Mouse (Mus musculus) heart, adult 11 months (tissue): ENCODE results near the gene Slfn1.
A peak's percentile ranks its signal among the peaks of the same experiment; 100 is the strongest.
"Not testable (repeated sequence)": the region's sequence is repeated elsewhere in the genome, so short reads cannot be mapped to it uniquely, and the experiment has no call there.

Source experiments
- DNase-seq: peaks from one replicate; pipeline ENCODE4 v3.0.0; 2022

Gene Slfn1

GRCm38 (mm10) chr11:83116597-83117227, at the start of gene Slfn1:
Gene Slfn1 (plus strand): TSS chr11:83116849.
- peak; percentile 87 for DNase-seq

DNA sequence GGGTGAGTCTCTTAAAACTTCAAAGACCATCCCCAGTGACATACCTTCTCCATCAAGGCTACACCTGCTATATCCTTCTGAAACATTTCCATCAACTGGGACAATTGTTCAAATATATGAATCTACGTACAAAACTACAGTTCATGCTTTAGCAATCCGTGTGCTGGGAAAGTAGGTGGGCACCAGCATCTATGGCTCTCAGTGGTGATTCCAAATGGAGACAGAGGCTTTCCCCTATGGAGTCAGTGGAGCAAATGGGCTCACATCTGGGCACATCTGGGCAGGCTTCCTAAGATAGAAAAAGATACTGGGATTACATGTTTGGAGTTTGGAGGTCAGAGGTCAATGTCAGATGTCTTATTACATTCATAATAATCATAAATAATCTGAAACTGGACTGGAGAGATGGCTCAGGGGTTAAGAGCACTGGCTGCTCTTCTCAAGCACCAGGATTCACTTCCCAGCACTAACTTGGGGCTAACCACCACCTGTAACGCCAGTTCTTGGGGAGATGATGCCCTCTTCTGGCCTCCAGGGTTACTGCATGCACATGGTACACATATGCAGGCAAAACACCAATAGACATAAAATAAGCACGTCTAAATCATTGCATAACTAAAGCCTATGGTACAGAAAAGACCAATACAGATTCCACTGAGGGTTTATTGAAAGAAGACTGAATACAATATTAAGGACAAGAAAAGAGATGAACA, 48.5 kb upstream of the Slfn1 start:
- peak; percentile 68 for DNase-seq

DNA sequence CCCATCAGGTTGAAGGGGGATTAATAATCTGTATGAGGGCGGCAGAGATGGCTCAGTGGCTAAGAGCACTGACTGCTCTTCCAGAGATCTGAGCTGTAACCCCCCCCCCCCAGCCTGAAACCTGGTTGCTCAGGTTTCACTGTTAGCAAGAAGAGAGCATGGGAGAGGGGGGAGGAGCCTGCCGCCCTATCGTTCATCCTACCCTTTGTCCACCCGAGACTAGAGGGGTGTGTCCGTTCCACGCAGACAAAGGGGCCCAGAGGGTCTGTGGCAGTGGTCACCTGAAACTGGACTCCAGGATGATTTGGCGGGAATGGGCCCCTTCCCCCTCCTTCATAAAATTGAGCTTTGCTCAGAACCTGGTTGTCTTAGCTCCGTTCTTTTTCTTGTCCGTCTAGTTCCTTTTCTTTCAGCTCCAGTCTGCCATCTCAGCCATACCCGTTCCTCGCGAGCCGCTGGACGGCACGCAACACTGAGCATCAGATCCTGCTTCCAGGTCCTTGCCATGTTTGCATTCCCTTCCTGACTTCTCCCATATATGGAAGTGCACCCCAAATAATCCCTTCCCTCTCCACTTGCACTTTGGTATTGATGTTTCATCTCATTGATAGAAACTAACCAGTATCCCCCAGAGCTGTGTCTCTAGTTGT, 46.2 kb upstream of the Slfn1 start:
- peak; percentile 82 for DNase-seq

GRCm38 (mm10) chr11:83077714-83078422, 38.8 kb upstream of the Slfn1 start:
- peak; percentile 99 for DNase-seq

- no peak for DNase-seq
Observed at GRCm38 (mm10) chr11:83078423-83079140, 38.1 kb upstream of the Slfn1 start.

- peak; percentile 85 for DNase-seq
Observed at GRCm38 (mm10) chr11:83079487-83080199, 37.0 kb upstream of the Slfn1 start.

DNA sequence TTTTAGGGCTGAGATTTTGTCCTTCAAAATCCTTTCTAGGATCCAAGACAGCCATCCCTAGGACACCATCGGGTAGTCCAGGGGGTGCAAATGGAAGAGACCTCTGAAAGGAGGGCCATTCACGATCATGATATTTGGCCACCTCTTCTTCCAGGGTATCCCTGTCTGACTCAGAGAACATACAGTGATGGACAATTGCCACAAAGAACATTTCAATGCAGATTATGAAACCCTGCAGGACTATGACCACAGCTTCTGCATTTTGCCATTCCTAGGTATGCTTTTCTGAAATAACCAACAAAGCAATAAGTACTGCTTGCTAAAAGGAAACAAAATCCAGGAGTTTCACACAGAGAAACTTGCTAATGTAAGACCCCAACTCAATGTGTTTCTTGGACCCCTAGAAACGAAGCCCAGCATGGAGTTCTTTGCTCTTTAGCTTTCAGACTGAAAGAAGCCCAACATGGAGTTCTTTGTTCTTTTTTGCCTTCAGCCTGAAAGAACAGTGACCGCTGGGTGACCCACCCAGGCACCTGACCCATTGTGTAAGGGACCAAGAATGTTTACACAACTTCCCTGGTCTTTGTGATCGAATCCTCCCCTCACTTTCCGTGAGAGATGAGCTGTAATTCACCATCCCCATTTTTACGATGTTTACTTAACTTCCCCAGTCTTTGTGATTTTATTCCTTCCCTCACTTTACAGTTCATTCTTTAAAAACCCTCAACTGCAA, 33.7 kb upstream of the Slfn1 start:
- DNase-seq: peak; percentile 62

GRCm38 (mm10) chr11:83084161-83084560, 32.5 kb upstream of the Slfn1 start:
- DNase-seq: peak; percentile 56

DNA sequence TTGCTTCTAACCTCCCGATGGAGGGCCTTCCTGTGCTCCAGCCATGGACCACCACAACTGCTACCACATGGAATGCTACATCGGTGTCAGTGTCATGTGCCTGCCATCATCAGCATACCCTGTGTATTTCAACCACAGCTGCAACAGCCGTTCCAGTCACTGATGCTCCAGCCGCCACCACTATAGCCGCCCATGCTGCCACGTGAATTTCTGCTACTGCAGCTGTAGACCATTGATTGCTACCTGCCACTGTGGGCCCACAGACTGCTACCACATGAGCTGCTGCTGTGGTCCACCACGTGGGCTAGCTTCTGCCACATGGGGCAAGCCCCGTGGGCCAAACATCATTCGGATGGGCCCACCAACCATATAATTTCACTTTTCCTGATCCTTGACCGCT, 31.9 kb upstream of the Slfn1 start:
- peak; percentile 72 for DNase-seq

- DNase-seq: no peak
Observed at GRCm38 (mm10) chr11:83115138-83115537, 1.5 kb upstream of the Slfn1 start.

DNA sequence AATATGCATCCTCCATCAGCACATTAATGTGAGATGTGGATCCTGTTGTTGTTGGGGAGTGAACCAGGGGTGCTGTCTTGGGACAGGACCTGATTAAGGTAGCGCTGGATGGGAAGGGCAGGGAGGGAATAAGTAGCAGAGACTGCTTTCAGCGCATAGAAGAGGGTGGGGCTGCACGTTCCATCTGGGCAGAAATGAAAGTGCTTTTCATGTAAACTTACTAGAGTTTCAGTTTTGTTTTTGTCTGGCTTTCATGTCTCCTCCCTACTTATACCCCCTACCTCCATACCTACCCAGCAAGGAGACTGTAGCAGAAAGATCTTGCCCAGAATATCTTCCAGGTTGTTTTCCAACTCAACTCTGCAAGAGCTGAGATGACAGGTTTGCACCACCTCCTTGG, 1.4 kb downstream of the Slfn1 start:
- peak; percentile 84 for DNase-seq

- no peak for DNase-seq
Observed at GRCm38 (mm10) chr11:83121131-83121685, 4.6 kb downstream of the Slfn1 start.

DNA sequence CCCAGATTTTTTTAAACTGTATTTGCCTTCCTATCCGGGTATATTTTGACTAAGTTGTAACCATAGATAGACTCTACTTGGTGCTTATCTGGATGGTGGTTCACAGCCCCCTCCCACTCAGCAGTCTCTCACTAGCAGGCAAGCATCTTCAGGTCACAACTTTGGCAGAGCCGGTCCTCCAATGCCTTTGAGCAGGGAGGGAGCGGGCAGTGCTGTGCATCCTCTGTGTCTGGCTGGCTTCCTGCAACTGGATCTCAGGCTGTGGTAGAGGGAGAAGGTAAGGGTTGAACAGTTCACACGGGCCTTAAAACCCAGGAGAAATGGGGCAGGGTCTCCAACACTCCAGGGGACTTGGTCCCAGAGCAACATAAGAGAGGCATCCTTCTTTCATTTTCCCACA, 6.5 kb downstream of the Slfn1 start:
- DNase-seq: peak; percentile 82

GRCm38 (mm10) chr11:83124906-83125305, 8.3 kb downstream of the Slfn1 start:
- DNase-seq: peak; percentile 56

DNA sequence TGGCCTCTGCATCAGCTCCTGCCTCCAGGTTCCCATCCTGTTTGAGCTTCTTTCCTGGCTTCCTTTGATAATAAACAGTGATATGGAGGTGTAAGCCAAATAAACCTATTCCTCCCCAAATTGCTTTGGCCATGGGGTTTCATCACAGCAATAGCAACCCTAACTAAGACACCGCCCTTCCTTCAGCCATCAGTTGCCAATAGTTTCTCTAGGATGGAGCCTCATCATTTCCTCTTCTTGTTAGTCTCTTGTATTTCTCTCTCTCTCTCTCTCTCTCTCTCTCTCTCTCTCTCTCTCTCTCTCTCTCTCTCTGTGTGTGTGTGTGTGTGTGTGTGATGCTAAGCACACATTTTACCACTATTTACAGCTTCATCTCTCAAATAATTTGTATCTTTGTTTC, 9.0 kb downstream of the Slfn1 start:
- DNase-seq: not testable (repeated sequence)

GRCm38 (mm10) chr11:83137253-83137652, 20.6 kb downstream of the Slfn1 start:
- DNase-seq: not testable (repeated sequence)

- not testable (repeated sequence) for DNase-seq
Observed at GRCm38 (mm10) chr11:83148939-83149338, 32.3 kb downstream of the Slfn1 start.
